Mouse (Mus musculus) forebrain, embryonic 12.5 days (tissue): Measurements from ENCODE around the gene Ptchd4. TPM values are rescaled to one million over a fixed set of nuclear protein-coding genes. Genes with fewer than 3 reads are reported as not detected.

Experiments
- ATAC-seq: fragments of 200-750 bp; cut with Nextera tagmentation; 2 replicates; pipeline ENCODE4 v1.8.0; 2017; ENCODE audit warnings: moderate TSS enrichment; ENCODE audit not compliant: low FRiP score
- H3K27ac ChIP-seq: fragments of 300-500 bp; sonication (generic); 2 replicates; pipeline ENCODE4 v1.5.1; 2016; ENCODE audit warnings: mild to moderate bottlenecking
- H3K27me3 ChIP-seq: fragments of 300-500 bp; sonication (generic); 2 replicates; pipeline ENCODE4 v1.6.1; 2016; ENCODE audit warnings: mild to moderate bottlenecking
- H3K36me3 ChIP-seq: fragments of 300-500 bp; sonication (generic); replicated peaks from 2 replicates; pipeline ENCODE4 v1.6.1; 2016; ENCODE audit warnings: mild to moderate bottlenecking
- H3K4me1 ChIP-seq: fragments of 300-500 bp; sonication (generic); 2 replicates; pipeline ENCODE4 v1.6.1; 2016
- H3K4me2 ChIP-seq: fragments of 300-500 bp; sonication (generic); 2 replicates; pipeline ENCODE4 v1.6.1; 2016; ENCODE audit warnings: mild to moderate bottlenecking, moderate library complexity
- H3K4me3 ChIP-seq: fragments of 300-500 bp; sonication (generic); replicated peaks from 2 replicates; pipeline ENCODE4 v1.5.1; 2016; ENCODE audit warnings: mild to moderate bottlenecking
- H3K9ac ChIP-seq: fragments of 300-500 bp; sonication (generic); 2 replicates; pipeline ENCODE4 v1.6.1; 2016; ENCODE audit warnings: mild to moderate bottlenecking
- H3K9me3 ChIP-seq: fragments of 300-500 bp; sonication (generic); 2 replicates; pipeline ENCODE4 v1.6.1; 2016
- WGBS: fragments of 180-500 bp; shearing (Covaris S2); methylation state at CpG from one replicate; pipeline ENCODE4 v1.1.7; 2016; 5-methylcytosine and 5-hydroxymethylcytosine counted together
- polyA plus RNA-seq: library from polyadenylated mRNA; unstranded; fragments of >200 nt; fragmentation: Nextera tagmentation; extraction: Ambion mirVana; gene quantifications from 2 replicates; pipeline ENCODE4 v1.2.1, GENCODE M21; 2016

The Ptchd4 gene
- polyA plus RNA-seq, 1 experiment from 2014 or later = 3.9 TPM

- no peaks in the 10 kb centered on the region for H3K9me3 ChIP-seq
- no peak overlapping the region for H3K4me2 ChIP-seq
- ATAC-seq = no peak
- no peak overlapping the region for H3K4me3 ChIP-seq
- no peak overlapping the region for H3K27ac ChIP-seq
- no peaks in the 10 kb centered on the region for H3K27me3 ChIP-seq
- H3K4me1 ChIP-seq = no peaks in the 10 kb centered on the region
- H3K36me3 ChIP-seq = no peaks in the 10 kb centered on the region
- H3K9ac ChIP-seq = no peak overlapping the region
Measured at GRCm38 (mm10) chr17:42462726-42463125, 147.0 kb downstream of the Ptchd4 start.

GRCm38 (mm10) chr17:42480173-42480991 is 164.6 kb downstream of the Ptchd4 start:
- Histone ChIP-seq H3K36me3 (no peaks in the 10 kb centered on the region), H3K4me2 (no peak overlapping the region), H3K4me3 (no peak overlapping the region), H3K4me1 (no peaks in the 10 kb centered on the region), H3K27me3 (no peaks in the 10 kb centered on the region), H3K9ac (no peak overlapping the region), H3K27ac (no peak overlapping the region), H3K9me3 (no peaks in the 10 kb centered on the region)
- no peak for ATAC-seq
- 85% methylated on average over 5 of the region's 5 CpGs for WGBS

GRCm38 (mm10) chr17:42509356-42510262 is 193.9 kb downstream of the Ptchd4 start:
- no peak overlapping the region for H3K4me2 ChIP-seq
- H3K27ac ChIP-seq = no peak overlapping the region
- no peaks in the 10 kb centered on the region for H3K27me3 ChIP-seq
- no peak for ATAC-seq
- 71% methylated on average over 9 of the region's 9 CpGs for WGBS
- H3K9me3 ChIP-seq = no peaks in the 10 kb centered on the region
- no peaks in the 10 kb centered on the region for H3K36me3 ChIP-seq
- no peak overlapping the region for H3K9ac ChIP-seq
- no peaks in the 10 kb centered on the region for H3K4me1 ChIP-seq
- H3K4me3 ChIP-seq = no peak overlapping the region

GRCm38 (mm10) chr17:42530147-42530546 is 214.4 kb downstream of the Ptchd4 start:
- H3K27ac ChIP-seq = no peak overlapping the region
- no peak overlapping the region for H3K9ac ChIP-seq
- H3K4me1 ChIP-seq = peaks cover 5% of the 10 kb centered on the region
- WGBS = 15% methylated on average over 5 of the region's 5 CpGs
- H3K27me3 ChIP-seq = no peaks in the 10 kb centered on the region
- H3K4me3 ChIP-seq = no peak overlapping the region
- peak; percentile 51; the same call in 1 of the 2 replicates for ATAC-seq
- no peaks in the 10 kb centered on the region for H3K36me3 ChIP-seq
- H3K9me3 ChIP-seq = no peaks in the 10 kb centered on the region
- no peak overlapping the region for H3K4me2 ChIP-seq

- Histone ChIP-seq H3K4me1 (no peaks in the 10 kb centered on the region), H3K4me2 (no peak overlapping the region), H3K27me3 (no peaks in the 10 kb centered on the region), H3K9me3 (no peaks in the 10 kb centered on the region), H3K36me3 (no peaks in the 10 kb centered on the region), H3K27ac (no peak overlapping the region), H3K9ac (no peak overlapping the region), H3K4me3 (no peak overlapping the region)
- ATAC-seq = no peak
- 90% methylated on average over 2 of the region's 2 CpGs for WGBS
Measured at GRCm38 (mm10) chr17:42549578-42549977, 233.8 kb downstream of the Ptchd4 start.
